Mouse (Mus musculus) thymus, adult 18-20 months (tissue): ENCODE data around the gene Kif11.

Experiments
- DNase-seq, 2 experiments: peaks; one replicate each; pipeline ENCODE4 v3.0.0; 2022; ENCODE audit warnings: mixed read lengths in 2 of 2

Gene Kif11

GRCm38 (mm10) chr19:37375755-37376615, at the start of gene Kif11:
TSS of gene Kif11 (plus strand) at chr19:37376403.
- peak; percentile 93 to 96 for DNase-seq

GRCm38 (mm10) chr19:37327216-37327615, 49.0 kb upstream of the Kif11 start:
- DNase-seq, result no peak

- no peak for DNase-seq
These were observed 43.5 kb upstream of the Kif11 start for GRCm38 (mm10) chr19:37332726-37333125.

GRCm38 (mm10) chr19:37333357-37333756, 42.8 kb upstream of the Kif11 start:
- DNase-seq, result no peak

- DNase-seq, result no peak
These were observed 40.8 kb upstream of the Kif11 start for GRCm38 (mm10) chr19:37335392-37335791.

GRCm38 (mm10) chr19:37337752-37338151, 38.5 kb upstream of the Kif11 start, which contains the start of gene Ide:
TSS of gene Ide (minus strand) at chr19:37337852.
- no peak for DNase-seq

GRCm38 (mm10) chr19:37340495-37340894, 35.7 kb upstream of the Kif11 start:
- DNase-seq, result no peak

- DNase-seq, result no peak
These were observed 35.3 kb upstream of the Kif11 start for GRCm38 (mm10) chr19:37340931-37341330.

GRCm38 (mm10) chr19:37343899-37344298, 32.3 kb upstream of the Kif11 start:
- no peak for DNase-seq

- no peak for DNase-seq
These were observed 29.9 kb upstream of the Kif11 start for GRCm38 (mm10) chr19:37346258-37346657.

GRCm38 (mm10) chr19:37348331-37348730, 27.9 kb upstream of the Kif11 start:
- DNase-seq, result no peak

- DNase-seq, result no peak
These were observed 27.3 kb upstream of the Kif11 start for GRCm38 (mm10) chr19:37348952-37349351.

GRCm38 (mm10) chr19:37352756-37353155, 23.4 kb upstream of the Kif11 start:
- no peak for DNase-seq

- DNase-seq, result no peak
These were observed 22.9 kb upstream of the Kif11 start for GRCm38 (mm10) chr19:37353331-37353730.

- DNase-seq, result no peak
These were observed 16.2 kb upstream of the Kif11 start for GRCm38 (mm10) chr19:37360044-37360443.

- DNase-seq, result no peak
These were observed 13.7 kb upstream of the Kif11 start for GRCm38 (mm10) chr19:37362545-37362944.

- DNase-seq, result no peak
These were observed 12.9 kb upstream of the Kif11 start for GRCm38 (mm10) chr19:37363128-37363939.

GRCm38 (mm10) chr19:37368990-37369389, 7.2 kb upstream of the Kif11 start:
- no peak for DNase-seq

- no peak for DNase-seq
These were observed 6.3 kb upstream of the Kif11 start for GRCm38 (mm10) chr19:37369921-37370320.

GRCm38 (mm10) chr19:37370356-37370755, 5.8 kb upstream of the Kif11 start:
- DNase-seq, result peak; percentile 64 to 69

GRCm38 (mm10) chr19:37374941-37375754, 1.1 kb upstream of the Kif11 start:
- DNase-seq, result no peak

GRCm38 (mm10) chr19:37376841-37377240, 638 bp downstream of the Kif11 start:
- no peak for DNase-seq
